Mouse (Mus musculus): Measurements from ENCODE around the gene Akap9.

- TF ChIP-seq GATA1 (IDR thresholded peaks at IDR 0.05; ENCODE audit: borderline replicate concordance, low read length) (no peak), FLI1 (IDR thresholded peaks at IDR 0.05; ENCODE audit: low read length) (no peak)
Measured at GRCm38 (mm10) chr5:3954541-3954940, 26.7 kb downstream of the Akap9 start.

Data from megakaryocyte, embryonic 14.5 days (primary cell).